Mouse (Mus musculus): ENCODE data around the gene Myo9b. TPM values are rescaled to one million over a fixed set of nuclear protein-coding genes. Genes with fewer than 3 reads are reported as not detected.
"Not testable (repeated sequence)": the region's sequence is repeated elsewhere in the genome, so short reads cannot be mapped to it uniquely, and the experiment has no call there.

Myo9b gene
- 11.6 and 12.4 TPM in 2 replicates for polyA plus RNA-seq (2015; fragmentation: Nextera tagmentation; extraction: Ambion mirVana)

DNA sequence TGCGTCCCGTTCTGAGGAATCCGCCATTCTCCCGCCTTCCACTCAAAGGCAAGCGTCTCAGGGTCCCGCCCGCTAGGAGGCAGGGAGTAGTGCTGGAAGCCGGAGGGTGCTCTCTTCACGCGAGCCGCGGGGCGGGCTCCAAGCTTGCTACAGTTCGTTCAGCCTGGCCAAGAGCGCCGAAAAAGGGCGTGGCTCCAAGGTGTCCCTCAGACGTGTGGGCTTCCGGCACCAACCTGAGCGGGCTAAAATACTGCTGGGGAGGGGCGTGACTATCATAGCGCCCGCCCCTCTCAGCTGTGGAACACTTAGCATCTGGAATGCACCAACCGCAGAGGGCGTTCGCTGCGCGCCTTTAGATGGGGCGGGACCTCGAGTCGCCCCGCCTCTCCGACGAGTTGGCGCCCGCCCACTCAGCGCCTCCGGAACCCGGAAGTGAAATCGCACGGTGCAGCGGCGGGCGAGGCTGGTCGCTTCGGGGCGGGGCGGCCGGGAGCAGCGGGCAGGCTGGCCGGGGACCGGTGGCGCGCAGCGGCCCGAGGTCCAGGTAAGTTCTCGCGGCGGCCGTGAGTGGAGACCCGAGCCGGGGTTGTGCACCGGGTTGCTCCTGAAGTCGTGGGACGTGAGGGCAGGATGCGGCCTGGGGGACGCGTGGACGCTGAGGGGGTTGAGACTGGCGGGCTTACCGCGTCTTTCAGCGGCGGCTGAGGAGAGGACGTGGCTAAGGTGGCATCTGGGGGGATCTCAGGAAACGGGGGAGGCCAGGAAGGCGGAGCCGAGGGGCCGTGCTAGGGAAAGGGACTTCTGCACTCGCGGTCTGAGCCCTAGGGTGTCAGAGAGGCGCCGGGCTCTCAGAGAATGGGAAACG is at the start of gene Myo9b, which contains the start of gene Haus8:
Gene Myo9b, plus strand, starts transcription at position 429 of the 865 bp plus-strand sequence.
Gene Haus8, minus strand, starts transcription at position 649 of the 865 bp plus-strand sequence.
- peak within 1 kb of the TSS; percentile 82 for H3K9ac ChIP-seq (ENCODE audit: low read depth, low read length)
- ATAC-seq: peak; percentile 98
- peaks cover 12% of the 10 kb centered on the region for H3K4me1 ChIP-seq (ENCODE audit: control insufficient read depth, insufficient read depth, low read length)
- no peaks in the 10 kb centered on the region for H3K9me3 ChIP-seq (ENCODE audit: control insufficient read depth, low read length)
- peak within 1 kb of the TSS; percentile 79 for H3K4me2 ChIP-seq (ENCODE audit: low read depth, low read length)
- peak within 1 kb of the TSS; percentile 79 for H3K4me3 ChIP-seq (ENCODE audit: low read length)
- H3K27me3 ChIP-seq (replicated peaks; ENCODE audit: control insufficient read depth, insufficient read depth, low read length): no peaks in the 10 kb centered on the region
- H3K27ac ChIP-seq (ENCODE audit: low read length): peak within 1 kb of the TSS; percentile 84
- under 1% methylated on average over 84 of the region's 84 CpGs for WGBS
- H3K36me3 ChIP-seq (ENCODE audit: control insufficient read depth, insufficient read depth, low read length): no peaks in the 10 kb centered on the region

DNA sequence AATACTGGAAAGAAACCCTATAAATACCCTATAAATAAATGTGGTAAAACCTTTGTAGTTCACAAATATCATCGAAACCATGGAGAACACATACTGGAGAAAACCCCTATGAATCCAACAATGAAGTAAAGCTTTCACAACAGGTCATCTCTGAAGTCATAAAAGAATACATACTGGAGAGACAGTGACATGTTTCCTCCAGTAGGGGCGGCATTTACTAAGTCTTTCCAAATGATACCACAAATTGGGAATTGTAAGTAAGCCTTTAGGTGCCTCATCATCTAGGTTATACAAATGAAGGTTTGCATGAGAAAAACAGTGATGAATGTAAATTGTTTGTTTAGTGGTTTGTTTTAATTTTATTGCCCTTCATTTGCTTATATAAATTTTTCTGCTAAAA is 48.0 kb upstream of the Myo9b start:
- WGBS: 49% methylated on average over 2 of the region's 2 CpGs
- H3K27ac ChIP-seq (ENCODE audit: low read length): no peak overlapping the region
- H3K36me3 ChIP-seq (ENCODE audit: control insufficient read depth, insufficient read depth, low read length): no peaks in the 10 kb centered on the region
- no peak overlapping the region for H3K4me2 ChIP-seq (ENCODE audit: low read depth, low read length)
- H3K9ac ChIP-seq (ENCODE audit: low read depth, low read length): no peak overlapping the region
- H3K4me3 ChIP-seq (ENCODE audit: low read length): no peak overlapping the region
- no peaks in the 10 kb centered on the region for H3K9me3 ChIP-seq (ENCODE audit: control insufficient read depth, low read length)
- no peaks in the 10 kb centered on the region for H3K4me1 ChIP-seq (ENCODE audit: control insufficient read depth, insufficient read depth, low read length)
- no peak for ATAC-seq
- H3K27me3 ChIP-seq (replicated peaks; ENCODE audit: control insufficient read depth, insufficient read depth, low read length): no peaks in the 10 kb centered on the region

DNA sequence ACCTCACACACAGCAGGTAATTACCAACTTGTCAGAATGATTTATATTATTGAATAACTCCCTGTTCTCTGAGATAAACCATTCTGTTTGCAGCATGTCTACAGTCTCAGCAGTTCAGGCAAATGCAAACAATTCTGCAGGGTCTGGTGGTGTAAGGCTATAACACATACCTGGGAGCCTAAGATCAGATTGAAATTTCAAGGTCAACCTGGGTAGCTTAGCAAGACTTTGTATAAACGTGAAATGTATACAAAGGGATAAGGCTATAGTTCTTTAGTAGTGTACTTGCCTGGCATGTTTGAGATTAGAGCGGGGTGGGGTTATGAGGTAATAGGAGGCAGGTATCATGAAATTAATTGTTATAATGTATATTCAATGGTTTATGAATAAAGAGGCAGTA is 29.8 kb upstream of the Myo9b start:
- H3K36me3 ChIP-seq (ENCODE audit: control insufficient read depth, insufficient read depth, low read length): no peaks in the 10 kb centered on the region
- no peaks in the 10 kb centered on the region for H3K27me3 ChIP-seq (replicated peaks; ENCODE audit: control insufficient read depth, insufficient read depth, low read length)
- no peak overlapping the region for H3K27ac ChIP-seq (ENCODE audit: low read length)
- H3K9ac ChIP-seq (ENCODE audit: low read depth, low read length): no peak overlapping the region
- H3K4me1 ChIP-seq (ENCODE audit: control insufficient read depth, insufficient read depth, low read length): no peaks in the 10 kb centered on the region
- no peak for ATAC-seq
- WGBS: 43% methylated on average over 2 of the region's 2 CpGs
- no peak overlapping the region for H3K4me2 ChIP-seq (ENCODE audit: low read depth, low read length)
- no peak overlapping the region for H3K4me3 ChIP-seq (ENCODE audit: low read length)
- no peaks in the 10 kb centered on the region for H3K9me3 ChIP-seq (ENCODE audit: control insufficient read depth, low read length)

DNA sequence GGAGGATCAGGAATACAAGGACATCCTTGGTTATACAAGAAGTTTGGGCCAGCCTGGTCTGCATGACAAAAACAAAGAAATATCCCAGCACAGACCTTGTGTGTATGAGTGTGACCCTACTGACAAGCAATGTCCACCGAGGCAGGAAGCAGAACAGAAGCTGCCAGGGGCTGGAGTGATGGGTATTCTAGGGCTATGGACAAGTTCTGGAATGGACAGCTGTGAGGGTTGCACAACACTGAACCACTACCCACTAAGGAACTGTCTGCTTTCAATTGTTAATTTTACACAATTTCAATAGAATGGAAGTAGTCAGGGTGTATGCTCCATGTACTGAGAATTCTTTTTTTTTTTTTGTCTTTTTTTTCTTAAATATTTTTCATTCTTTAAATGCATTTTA is 24.3 kb upstream of the Myo9b start:
- Histone ChIP-seq H3K9me3 (ENCODE audit: control insufficient read depth, low read length) (no peaks in the 10 kb centered on the region), H3K27ac (ENCODE audit: low read length) (no peak overlapping the region), H3K27me3 (replicated peaks; ENCODE audit: control insufficient read depth, insufficient read depth, low read length) (no peaks in the 10 kb centered on the region), H3K4me1 (ENCODE audit: control insufficient read depth, insufficient read depth, low read length) (no peaks in the 10 kb centered on the region), H3K4me3 (ENCODE audit: low read length) (no peak overlapping the region), H3K4me2 (ENCODE audit: low read depth, low read length) (no peak overlapping the region), H3K36me3 (ENCODE audit: control insufficient read depth, insufficient read depth, low read length) (no peaks in the 10 kb centered on the region), H3K9ac (ENCODE audit: low read depth, low read length) (no peak overlapping the region)
- WGBS: 87% methylated on average over 1 of the region's 1 CpGs
- ATAC-seq: no peak

DNA sequence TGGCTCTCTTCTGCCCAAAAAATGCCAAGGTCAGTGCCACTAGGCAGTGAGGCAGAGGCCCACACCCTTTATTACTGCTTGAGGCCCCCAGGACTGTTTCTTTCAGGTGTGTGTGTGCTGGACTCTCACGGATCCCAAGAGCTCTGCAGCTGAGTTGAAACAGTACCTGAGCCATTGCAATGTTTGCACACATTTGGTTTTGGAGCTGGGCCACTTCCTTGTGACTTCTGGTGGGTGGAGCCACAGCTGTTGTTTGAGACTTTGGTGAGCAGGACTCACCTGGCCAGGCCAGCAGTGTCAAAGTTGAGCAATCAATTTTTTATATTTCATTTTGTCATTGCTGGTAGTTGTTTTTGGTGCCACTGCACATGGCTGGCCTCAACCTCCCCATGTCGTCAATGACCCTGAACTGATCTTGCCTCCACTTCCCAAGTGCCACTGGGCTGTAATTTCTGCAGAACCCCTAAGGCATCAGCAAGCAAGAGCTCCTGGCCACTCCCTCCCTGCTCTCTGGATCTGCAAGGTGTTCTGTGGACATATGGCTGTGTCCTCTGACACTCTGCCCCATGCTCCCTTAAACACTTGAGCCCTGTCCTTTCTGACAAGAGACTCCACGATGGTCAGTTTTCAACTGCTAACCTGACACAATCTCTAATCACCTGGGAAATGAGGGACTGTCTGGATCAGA is 15.8 kb upstream of the Myo9b start:
- Histone ChIP-seq H3K4me2 (ENCODE audit: low read depth, low read length) (no peak overlapping the region), H3K9me3 (ENCODE audit: control insufficient read depth, low read length) (no peaks in the 10 kb centered on the region), H3K36me3 (ENCODE audit: control insufficient read depth, insufficient read depth, low read length) (peaks cover 7% of the 10 kb centered on the region; the same call in 1 of the 2 replicates), H3K27ac (ENCODE audit: low read length) (no peak overlapping the region), H3K9ac (ENCODE audit: low read depth, low read length) (no peak overlapping the region), H3K4me3 (ENCODE audit: low read length) (no peak overlapping the region), H3K27me3 (replicated peaks; ENCODE audit: control insufficient read depth, insufficient read depth, low read length) (no peaks in the 10 kb centered on the region), H3K4me1 (ENCODE audit: control insufficient read depth, insufficient read depth, low read length) (no peaks in the 10 kb centered on the region)
- 85% methylated on average over 3 of the region's 3 CpGs for WGBS
- no peak for ATAC-seq

DNA sequence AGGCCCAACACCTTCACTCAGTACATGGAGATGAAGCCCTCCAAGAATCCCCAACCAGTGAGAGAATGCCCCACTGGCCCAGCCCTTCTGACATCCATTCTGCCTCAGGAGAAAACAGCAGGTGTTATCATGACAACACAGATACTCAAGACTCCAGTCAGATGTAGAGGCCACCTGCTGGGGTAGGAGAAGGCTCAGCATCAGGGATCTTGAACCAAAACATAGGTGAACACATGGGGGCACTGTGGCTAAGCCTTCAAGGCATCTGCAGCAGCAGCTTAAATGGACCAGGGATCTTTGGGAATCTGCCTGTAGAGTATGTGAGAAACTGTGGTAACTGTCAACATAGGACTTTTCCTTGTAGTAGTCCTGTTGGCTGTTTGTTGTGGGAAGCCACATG is 11.3 kb upstream of the Myo9b start:
- Histone ChIP-seq H3K4me2 (ENCODE audit: low read depth, low read length) (no peak overlapping the region), H3K4me1 (ENCODE audit: control insufficient read depth, insufficient read depth, low read length) (no peaks in the 10 kb centered on the region), H3K27me3 (replicated peaks; ENCODE audit: control insufficient read depth, insufficient read depth, low read length) (no peaks in the 10 kb centered on the region), H3K27ac (ENCODE audit: low read length) (no peak overlapping the region), H3K9me3 (ENCODE audit: control insufficient read depth, low read length) (no peaks in the 10 kb centered on the region), H3K4me3 (ENCODE audit: low read length) (no peak overlapping the region), H3K36me3 (ENCODE audit: control insufficient read depth, insufficient read depth, low read length) (no peaks in the 10 kb centered on the region), H3K9ac (ENCODE audit: low read depth, low read length) (no peak overlapping the region)
- no peak for ATAC-seq

DNA sequence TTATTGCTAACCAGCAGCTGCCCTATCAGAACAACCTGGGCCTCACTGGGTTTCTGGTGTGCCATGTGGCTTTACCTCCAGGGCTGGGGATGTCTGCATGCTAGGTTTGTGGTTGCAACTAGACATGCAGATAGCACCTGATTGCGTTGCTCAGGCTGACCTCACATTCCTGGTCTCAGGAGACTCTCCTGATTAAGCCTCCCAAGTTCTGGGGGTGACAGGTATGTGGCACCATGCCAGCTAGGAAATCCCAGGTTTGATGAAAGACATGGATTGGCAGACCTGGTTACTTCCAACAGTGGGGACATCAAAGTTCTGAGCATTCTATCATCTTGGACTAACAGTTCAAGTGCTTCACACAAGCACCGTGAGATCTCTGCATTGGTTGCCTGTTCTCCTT is 4.8 kb upstream of the Myo9b start:
- H3K9ac ChIP-seq (ENCODE audit: low read depth, low read length): no peak overlapping the region
- no peaks in the 10 kb centered on the region for H3K27me3 ChIP-seq (replicated peaks; ENCODE audit: control insufficient read depth, insufficient read depth, low read length)
- H3K4me2 ChIP-seq (ENCODE audit: low read depth, low read length): no peak overlapping the region
- 97% methylated on average over 2 of the region's 2 CpGs for WGBS
- H3K27ac ChIP-seq (ENCODE audit: low read length): no peak overlapping the region
- ATAC-seq: no peak
- H3K4me1 ChIP-seq (ENCODE audit: control insufficient read depth, insufficient read depth, low read length): peaks cover 4% of the 10 kb centered on the region
- no peaks in the 10 kb centered on the region for H3K36me3 ChIP-seq (ENCODE audit: control insufficient read depth, insufficient read depth, low read length)
- no peaks in the 10 kb centered on the region for H3K9me3 ChIP-seq (ENCODE audit: control insufficient read depth, low read length)
- no peak overlapping the region for H3K4me3 ChIP-seq (ENCODE audit: low read length)

DNA sequence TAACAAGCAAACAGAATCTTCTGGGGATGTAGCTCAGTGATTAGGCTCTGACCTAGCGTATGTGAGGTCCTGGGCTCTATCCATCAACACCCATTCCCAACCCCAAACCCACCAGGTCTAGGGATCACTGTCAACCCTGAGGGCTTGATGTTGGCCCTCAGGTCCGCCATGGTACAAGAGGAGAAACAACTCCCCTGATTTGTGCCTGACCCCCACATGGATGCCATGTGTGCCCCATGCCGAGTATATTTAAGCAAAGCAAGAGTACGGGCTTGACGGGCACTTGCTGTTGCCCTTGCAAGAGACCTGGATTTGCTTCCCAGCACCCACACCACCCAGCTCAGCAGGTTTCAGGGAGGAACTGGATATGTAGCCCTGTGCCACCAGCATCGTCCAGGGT is 4.2 kb upstream of the Myo9b start:
- H3K4me1 ChIP-seq (ENCODE audit: control insufficient read depth, insufficient read depth, low read length); H3K4me2 ChIP-seq (ENCODE audit: low read depth, low read length); H3K9ac ChIP-seq (ENCODE audit: low read depth, low read length); H3K27ac ChIP-seq (ENCODE audit: low read length); H3K36me3 ChIP-seq (ENCODE audit: control insufficient read depth, insufficient read depth, low read length); H3K4me3 ChIP-seq (ENCODE audit: low read length); ATAC-seq; H3K27me3 ChIP-seq (replicated peaks; ENCODE audit: control insufficient read depth, insufficient read depth, low read length); H3K9me3 ChIP-seq (ENCODE audit: control insufficient read depth, low read length): not testable (repeated sequence)
- WGBS: 94% methylated on average over 5 of the region's 6 CpGs

DNA sequence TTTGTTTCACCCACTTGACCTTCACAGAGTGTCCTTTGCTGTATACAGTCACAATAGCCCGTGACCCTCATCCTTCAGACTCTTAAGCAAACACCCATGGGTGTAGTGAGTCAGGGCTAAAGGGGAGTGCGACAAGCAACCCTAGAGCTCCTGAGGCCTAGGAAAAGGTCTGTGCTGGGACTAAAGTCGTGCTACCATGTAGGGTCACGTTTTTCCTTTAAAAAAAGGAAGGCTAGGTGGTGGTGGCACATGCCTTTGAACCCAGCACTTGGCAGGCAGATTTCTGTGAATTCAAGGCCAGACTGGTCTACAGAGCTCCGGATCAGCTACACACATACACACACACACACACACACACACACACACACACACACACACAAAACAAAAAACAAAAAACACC is 884 bp upstream of the Myo9b start:
- H3K27me3 ChIP-seq (replicated peaks; ENCODE audit: control insufficient read depth, insufficient read depth, low read length): no peaks in the 10 kb centered on the region
- H3K4me2 ChIP-seq (ENCODE audit: low read depth, low read length): peak overlapping the region; percentile 79
- no peaks in the 10 kb centered on the region for H3K9me3 ChIP-seq (ENCODE audit: control insufficient read depth, low read length)
- peak overlapping the region; percentile 72 for H3K9ac ChIP-seq (ENCODE audit: low read depth, low read length)
- peaks cover 12% of the 10 kb centered on the region for H3K4me1 ChIP-seq (ENCODE audit: control insufficient read depth, insufficient read depth, low read length)
- WGBS: 14% methylated on average over 5 of the region's 5 CpGs
- H3K27ac ChIP-seq (ENCODE audit: low read length): peak overlapping the region; percentile 72
- no peaks in the 10 kb centered on the region for H3K36me3 ChIP-seq (ENCODE audit: control insufficient read depth, insufficient read depth, low read length)
- peak overlapping the region; percentile 79 for H3K4me3 ChIP-seq (ENCODE audit: low read length)
- ATAC-seq: 0 out of 2 replicates have a peak, but pooled peaks have one; percentile 1

All from intestine, embryonic 16.5 days (tissue).